Mouse (Mus musculus) liver, embryonic 15.5 days (tissue): Measurements from ENCODE around the gene Paxbp1. TPM values are rescaled to one million over a fixed set of nuclear protein-coding genes. Genes with fewer than 3 reads are reported as not detected.
"Not testable (repeated sequence)": the region's sequence is repeated elsewhere in the genome, so short reads cannot be mapped to it uniquely, and the experiment has no call there.

Experiments used
- ATAC-seq: fragments of 200-750 bp; cut with Nextera tagmentation; 2 replicates; pipeline ENCODE4 v1.8.0; 2017; ENCODE audit warnings: moderate number of reproducible peaks, mild to moderate bottlenecking, moderate library complexity; ENCODE audit not compliant: insufficient read depth
- H3K27ac ChIP-seq: fragments of 300-500 bp; sonication (generic); replicated peaks from 2 replicates; pipeline ENCODE4 v1.5.1; 2015; ENCODE audit warnings: mild to moderate bottlenecking, inconsistent platforms
- H3K27me3 ChIP-seq: fragments of 300-500 bp; sonication (generic); 2 replicates; pipeline ENCODE4 v1.6.1; 2015; ENCODE audit warnings: mild to moderate bottlenecking, inconsistent platforms
- H3K36me3 ChIP-seq: fragments of 300-500 bp; sonication (generic); replicated peaks from 2 replicates; pipeline ENCODE4 v1.6.1; 2015; ENCODE audit warnings: moderate library complexity, mild to moderate bottlenecking, inconsistent platforms
- H3K4me1 ChIP-seq: fragments of 300-500 bp; sonication (generic); replicated peaks from 2 replicates; pipeline ENCODE4 v1.6.1; 2015; ENCODE audit warnings: inconsistent platforms
- H3K4me2 ChIP-seq: fragments of 300-500 bp; sonication (generic); 2 replicates; pipeline ENCODE4 v1.6.1; 2015; ENCODE audit warnings: moderate library complexity, mild to moderate bottlenecking, inconsistent platforms
- H3K4me3 ChIP-seq: fragments of 300-500 bp; sonication (generic); replicated peaks from 2 replicates; pipeline ENCODE4 v1.5.1; 2015; ENCODE audit warnings: mild to moderate bottlenecking, inconsistent platforms
- H3K9ac ChIP-seq: fragments of 300-500 bp; sonication (generic); 2 replicates; pipeline ENCODE4 v1.6.1; 2015; ENCODE audit warnings: moderate library complexity, mild to moderate bottlenecking, inconsistent platforms
- H3K9me3 ChIP-seq: fragments of 300-500 bp; sonication (generic); replicated peaks from 2 replicates; pipeline ENCODE4 v1.6.1; 2016; ENCODE audit warnings: inconsistent platforms
- WGBS: fragments of 180-500 bp; shearing (Covaris S2); methylation state at CpG from one replicate; pipeline ENCODE4 v1.1.7; 2015; ENCODE audit warnings: mixed read lengths; ENCODE audit not compliant: insufficient replicate concordance; 5-methylcytosine and 5-hydroxymethylcytosine counted together
- polyA plus RNA-seq: library from polyadenylated mRNA; unstranded; fragments of >200 nt; fragmentation: Nextera tagmentation; extraction: Ambion mirVana; gene quantifications from 2 replicates; pipeline ENCODE4 v1.2.1, GENCODE M21; 2015

Gene Paxbp1
- 16.3 and 17.0 TPM in 2 replicates for polyA plus RNA-seq

GRCm38 (mm10) chr16:91044270-91045182 lies at the start of gene Paxbp1:
Gene Paxbp1, minus strand, starts transcription at chr16:91044543.
- Histone ChIP-seq H3K27me3 (peaks cover 11% of the 10 kb centered on the region; the same call in 1 of the 2 replicates), H3K9me3 (no peaks in the 10 kb centered on the region), H3K4me2 (peak within 1 kb of the TSS; percentile 87), H3K4me1 (peaks cover 37% of the 10 kb centered on the region), H3K4me3 (peak within 1 kb of the TSS; percentile 92), H3K36me3 (peaks cover 24% of the 10 kb centered on the region), H3K9ac (peak within 1 kb of the TSS; percentile 96), H3K27ac (peak within 1 kb of the TSS; percentile 92)
- ATAC-seq, result peak; percentile 98
- WGBS, result 2% methylated on average over 70 of the region's 70 CpGs

- peaks cover 60% of the 10 kb centered on the region for H3K4me1 ChIP-seq
- H3K27ac ChIP-seq, result peak overlapping the region; percentile 98
- H3K9ac ChIP-seq, result peak overlapping the region; percentile 38
- 18% methylated on average over 4 of the region's 4 CpGs for WGBS
- H3K4me2 ChIP-seq, result peak overlapping the region; percentile 61
- H3K27me3 ChIP-seq, result no peaks in the 10 kb centered on the region
- no peaks in the 10 kb centered on the region for H3K9me3 ChIP-seq
- H3K4me3 ChIP-seq, result peak overlapping the region; percentile 29
- 0 out of 2 replicates have a peak, but pooled peaks cover 3% of the 10 kb centered on the region for H3K36me3 ChIP-seq
- ATAC-seq, result peak; percentile 100
Observed at GRCm38 (mm10) chr16:91086642-91087306, 42.4 kb upstream of the Paxbp1 start.

GRCm38 (mm10) chr16:91085239-91085825 lies 41.0 kb upstream of the Paxbp1 start:
- no peak overlapping the region for H3K4me2 ChIP-seq
- no peak for ATAC-seq
- 0 out of 2 replicates have a peak, but pooled peaks cover 3% of the 10 kb centered on the region for H3K36me3 ChIP-seq
- H3K27me3 ChIP-seq, result no peaks in the 10 kb centered on the region
- H3K4me3 ChIP-seq, result no peak overlapping the region
- 78% methylated on average over 17 of the region's 17 CpGs for WGBS
- no peaks in the 10 kb centered on the region for H3K9me3 ChIP-seq
- no peak overlapping the region for H3K9ac ChIP-seq
- H3K4me1 ChIP-seq, result peaks cover 66% of the 10 kb centered on the region
- peak overlapping the region; percentile 57 for H3K27ac ChIP-seq

- H3K4me1 ChIP-seq, result peaks cover 66% of the 10 kb centered on the region
- H3K4me3 ChIP-seq, result no peak overlapping the region
- whole genome bisulfite sequencing, result 82% methylated on average over 21 of the region's 21 CpGs
- H3K36me3 ChIP-seq, result 0 out of 2 replicates have a peak, but pooled peaks cover 3% of the 10 kb centered on the region
- peak overlapping the region; percentile 57; the same call in 1 of the 2 replicates for H3K27ac ChIP-seq
- H3K4me2 ChIP-seq, result no peak overlapping the region
- ATAC-seq, result no peak
- no peaks in the 10 kb centered on the region for H3K27me3 ChIP-seq
- H3K9me3 ChIP-seq, result no peaks in the 10 kb centered on the region
- H3K9ac ChIP-seq, result no peak overlapping the region
Observed at GRCm38 (mm10) chr16:91084307-91085238, 40.2 kb upstream of the Paxbp1 start.

DNA sequence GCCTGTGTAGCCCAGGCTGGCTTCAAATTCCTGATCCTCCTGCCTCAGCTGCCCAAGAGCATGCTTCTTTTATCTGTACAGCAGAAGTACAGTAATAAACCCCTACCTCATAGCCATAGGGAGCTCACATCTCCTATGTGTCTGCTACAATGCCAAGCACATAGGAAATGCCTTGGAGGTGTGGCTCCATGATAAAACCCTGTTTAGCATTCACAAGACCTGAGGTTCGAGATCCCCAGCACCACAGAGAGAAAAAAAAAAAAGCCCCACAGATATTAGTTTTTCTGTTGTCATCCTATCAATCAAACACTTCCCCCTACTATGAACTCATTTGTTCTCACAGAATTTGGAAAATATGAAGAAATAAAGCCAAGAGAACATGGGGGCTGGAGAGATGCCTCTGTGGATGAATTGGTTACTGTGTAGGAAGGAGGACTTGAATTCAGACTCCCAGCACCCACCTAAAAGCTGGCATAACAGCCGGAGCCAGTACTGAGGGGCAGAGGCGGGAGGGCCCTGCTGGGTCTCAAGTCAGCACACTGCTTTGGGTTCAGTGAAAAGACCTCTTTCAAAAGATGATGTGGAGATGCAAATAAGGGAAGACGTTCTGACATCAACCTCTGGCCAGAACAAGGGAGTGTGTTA lies 38.8 kb upstream of the Paxbp1 start:
- Histone ChIP-seq H3K4me3 (no peak overlapping the region), H3K9me3 (no peaks in the 10 kb centered on the region), H3K9ac (no peak overlapping the region), H3K27ac (peak overlapping the region; percentile 45; the same call in 1 of the 2 replicates), H3K4me2 (no peak overlapping the region), H3K36me3 (0 out of 2 replicates have a peak, but pooled peaks cover 3% of the 10 kb centered on the region), H3K4me1 (peaks cover 63% of the 10 kb centered on the region), H3K27me3 (no peaks in the 10 kb centered on the region)
- ATAC-seq, result no peak
- WGBS, result 62% methylated on average over 4 of the region's 4 CpGs

DNA sequence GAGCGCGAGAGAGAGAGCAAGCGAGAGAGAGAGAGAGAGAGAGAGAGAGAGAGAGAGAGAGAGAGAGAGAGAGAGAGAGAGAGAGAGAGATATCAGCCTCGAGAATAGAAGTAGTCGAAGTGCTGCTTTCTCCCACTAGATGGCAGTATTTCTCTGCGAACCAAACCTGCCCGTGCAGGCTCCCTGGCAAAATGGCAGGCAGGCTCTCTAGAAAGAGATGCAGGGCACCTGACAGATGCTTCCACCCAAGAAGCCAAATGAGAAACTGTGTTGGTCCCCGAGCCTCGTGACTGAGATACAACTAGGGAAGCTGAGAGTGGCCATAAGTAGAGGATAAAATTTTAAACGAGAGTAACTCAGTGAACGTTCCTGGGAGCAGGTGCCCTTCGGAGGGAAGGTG lies 37.2 kb upstream of the Paxbp1 start:
- H3K27ac ChIP-seq, result no peak overlapping the region
- 0 out of 2 replicates have a peak, but pooled peaks cover 3% of the 10 kb centered on the region for H3K36me3 ChIP-seq
- no peak overlapping the region for H3K9ac ChIP-seq
- no peak overlapping the region for H3K4me2 ChIP-seq
- peaks cover 46% of the 10 kb centered on the region for H3K4me1 ChIP-seq
- ATAC-seq, result no peak
- H3K27me3 ChIP-seq, result no peaks in the 10 kb centered on the region
- H3K4me3 ChIP-seq, result no peak overlapping the region
- 25% methylated on average over 9 of the region's 12 CpGs for WGBS
- no peaks in the 10 kb centered on the region for H3K9me3 ChIP-seq

DNA sequence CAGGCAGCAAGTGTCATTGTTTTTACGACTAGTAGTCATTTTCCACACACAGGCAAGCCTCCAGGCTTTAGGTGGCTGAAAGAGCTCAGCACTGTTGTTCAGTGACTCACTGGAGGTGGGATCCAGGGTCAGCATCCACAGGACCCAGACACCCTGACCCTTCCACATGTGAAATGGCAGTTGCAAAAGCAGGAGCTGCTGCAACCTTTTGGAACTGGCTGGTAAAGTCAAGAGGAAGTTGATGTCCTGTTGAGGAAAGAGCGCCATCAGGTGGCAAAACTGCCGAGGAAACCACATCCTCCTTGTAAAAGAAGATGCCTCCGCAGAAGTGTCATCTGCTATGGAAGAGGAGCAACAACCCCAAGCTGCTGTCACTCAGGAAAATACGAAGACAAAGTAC lies 31.8 kb upstream of the Paxbp1 start:
- peaks cover 4% of the 10 kb centered on the region; the same call in 1 of the 2 replicates for H3K27me3 ChIP-seq
- peaks cover 9% of the 10 kb centered on the region for H3K4me1 ChIP-seq
- no peak overlapping the region for H3K4me2 ChIP-seq
- H3K9me3 ChIP-seq, result no peaks in the 10 kb centered on the region
- no peak for ATAC-seq
- no peak overlapping the region for H3K4me3 ChIP-seq
- WGBS, result 41% methylated on average over 5 of the region's 5 CpGs
- no peak overlapping the region for H3K27ac ChIP-seq
- no peaks in the 10 kb centered on the region for H3K36me3 ChIP-seq
- no peak overlapping the region for H3K9ac ChIP-seq

DNA sequence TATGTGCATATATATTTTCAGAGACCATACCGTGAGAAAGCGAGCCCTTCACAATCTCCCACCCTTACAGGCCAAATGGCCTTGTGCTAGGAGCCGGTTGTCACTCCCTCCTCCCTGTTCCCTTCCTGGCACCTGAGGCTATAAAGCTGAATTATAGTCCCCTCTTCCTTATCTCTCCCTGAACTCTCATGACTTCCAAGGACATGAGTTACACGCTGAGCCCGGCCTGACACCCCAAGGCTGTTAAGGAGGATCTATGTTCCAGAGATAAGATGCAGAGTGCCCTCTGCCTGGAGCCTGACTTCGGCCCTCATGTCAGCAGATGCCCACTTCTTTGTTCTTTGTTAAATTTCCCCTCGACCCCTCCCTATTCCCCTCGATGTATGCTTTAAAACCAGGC lies 31.1 kb upstream of the Paxbp1 start:
- H3K9ac ChIP-seq, H3K4me3 ChIP-seq, H3K4me2 ChIP-seq, ATAC-seq, H3K9me3 ChIP-seq, H3K36me3 ChIP-seq, H3K27ac ChIP-seq, H3K4me1 ChIP-seq: not testable (repeated sequence)
- peaks cover 12% of the 10 kb centered on the region; the same call in 1 of the 2 replicates for H3K27me3 ChIP-seq
- 68% methylated on average over 8 of the region's 8 CpGs for WGBS

- Histone ChIP-seq H3K36me3 (no peaks in the 10 kb centered on the region), H3K27me3 (peaks cover 29% of the 10 kb centered on the region), H3K9me3 (no peaks in the 10 kb centered on the region), H3K4me2 (no peak overlapping the region), H3K9ac (no peak overlapping the region), H3K4me3 (no peak overlapping the region), H3K4me1 (no peaks in the 10 kb centered on the region), H3K27ac (no peak overlapping the region)
- 36% methylated on average over 24 of the region's 24 CpGs for WGBS
- ATAC-seq, result peak; percentile 74
Observed at GRCm38 (mm10) chr16:91073163-91073892, 29.0 kb upstream of the Paxbp1 start.
